Mouse (Mus musculus): Measurements from ENCODE around the gene Arl14ep. TPM values are rescaled to one million over a fixed set of nuclear protein-coding genes. Genes with fewer than 3 reads are reported as not detected.
A peak's percentile ranks its signal among the peaks of the same experiment; 100 is the strongest.

The Arl14ep gene
- total RNA-seq, 1 experiment from 2014 or later = 29.5 TPM

DNA sequence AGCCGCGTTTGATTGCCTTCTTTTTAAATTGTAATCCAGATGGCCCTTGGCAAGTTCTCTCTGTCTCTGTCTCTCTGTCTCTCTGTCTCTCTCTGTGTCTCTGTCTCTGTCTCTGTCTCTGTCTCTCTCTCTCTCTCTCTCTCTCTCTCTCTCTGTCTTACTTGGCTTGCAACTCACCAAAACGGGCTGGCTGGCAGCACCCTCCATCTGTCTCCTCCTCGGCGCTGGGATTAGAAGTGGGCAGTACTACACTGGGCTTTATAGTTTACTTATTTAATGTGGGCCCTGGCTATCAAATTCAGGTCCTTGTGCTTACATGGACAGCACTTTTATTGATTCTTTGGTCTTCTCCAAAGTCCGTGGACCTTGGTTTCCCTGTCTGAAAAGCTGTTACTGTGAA lies 18.1 kb downstream of the Arl14ep start:
- ATAC-seq (replicated peaks; ENCODE audit: low read depth, poor library complexity, severe bottlenecking) = no peak

DNA sequence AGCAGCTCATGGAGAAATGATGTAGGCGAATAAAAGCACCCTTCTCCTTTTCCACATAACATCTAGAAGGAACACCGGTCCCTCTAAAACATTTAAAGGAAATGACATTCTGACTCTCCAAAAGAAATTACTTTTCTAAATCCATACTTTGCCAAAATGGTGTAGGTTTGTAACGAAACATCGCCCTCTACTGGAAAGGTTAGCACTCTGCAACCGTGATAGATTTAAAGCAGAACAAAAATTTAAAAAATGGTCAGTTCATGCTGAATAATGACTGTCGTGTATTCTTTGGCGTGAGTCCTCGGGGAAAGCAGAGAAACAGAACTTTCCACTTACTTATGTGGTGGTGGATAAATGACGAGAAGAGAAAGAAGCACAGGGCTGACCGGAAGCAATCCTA lies 18.6 kb downstream of the Arl14ep start:
- ATAC-seq (replicated peaks; ENCODE audit: low read depth, poor library complexity, severe bottlenecking) = peak; percentile 85

DNA sequence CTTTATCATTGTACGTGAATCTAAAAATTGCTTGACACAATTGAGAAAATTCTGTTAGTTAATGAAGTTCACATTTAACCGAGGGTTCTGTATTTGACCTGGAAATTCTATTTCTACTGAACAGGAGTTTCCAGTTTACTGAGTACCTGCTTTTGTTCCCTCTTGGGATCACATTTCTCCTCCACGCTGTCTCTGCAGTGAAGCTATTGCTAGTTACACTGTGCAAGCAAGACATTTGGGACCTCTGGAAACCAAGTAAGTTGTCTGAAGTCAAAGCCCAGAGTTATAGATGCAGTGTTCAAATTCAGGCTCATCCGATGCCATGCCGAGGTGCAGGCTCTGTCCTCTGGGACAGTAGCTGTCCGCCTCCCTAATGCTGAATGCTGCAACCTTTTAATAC lies 19.2 kb downstream of the Arl14ep start:
- no peak for ATAC-seq (replicated peaks; ENCODE audit: low read depth, poor library complexity, severe bottlenecking)

DNA sequence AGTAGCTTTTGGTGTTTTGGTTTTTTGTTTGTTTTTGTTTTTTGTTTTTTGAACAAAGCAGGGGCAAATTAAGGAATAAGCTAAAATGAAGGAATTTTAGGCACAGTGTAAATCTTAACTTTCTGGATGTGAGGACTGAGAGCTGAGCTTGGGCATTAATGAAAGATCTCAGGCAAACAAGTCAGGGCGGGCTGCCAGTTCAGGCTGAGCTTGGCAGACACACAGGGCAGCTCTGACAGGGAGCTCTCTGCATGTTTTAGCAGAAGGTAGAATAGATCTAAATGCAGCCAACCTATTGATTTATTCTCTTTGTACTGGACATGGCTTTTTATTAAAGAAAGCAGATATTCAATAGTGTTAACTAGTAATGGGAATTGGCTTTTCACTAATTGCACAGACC lies 31.8 kb downstream of the Arl14ep start:
- ATAC-seq (replicated peaks; ENCODE audit: low read depth, poor library complexity, severe bottlenecking) = no peak

DNA sequence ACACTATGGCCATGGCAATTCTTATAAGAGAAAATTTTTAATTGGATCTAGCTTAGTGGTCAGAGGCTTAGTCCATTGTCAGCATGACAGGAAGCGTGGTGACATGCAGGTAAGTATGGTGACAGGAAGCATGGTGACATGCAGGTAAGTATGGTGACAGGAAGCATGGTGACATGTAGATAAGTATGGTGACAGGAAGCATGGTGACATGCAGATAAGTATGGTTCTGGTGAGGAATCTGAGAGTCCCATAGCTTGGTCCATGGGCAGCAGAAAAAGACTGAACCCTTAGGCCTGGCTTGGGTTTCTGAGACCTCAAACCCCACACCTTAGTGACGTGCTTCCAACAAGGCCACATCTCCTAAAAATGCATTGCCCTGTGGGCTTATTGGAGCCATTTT lies 38.5 kb downstream of the Arl14ep start:
- no peak for ATAC-seq (replicated peaks; ENCODE audit: low read depth, poor library complexity, severe bottlenecking)

DNA sequence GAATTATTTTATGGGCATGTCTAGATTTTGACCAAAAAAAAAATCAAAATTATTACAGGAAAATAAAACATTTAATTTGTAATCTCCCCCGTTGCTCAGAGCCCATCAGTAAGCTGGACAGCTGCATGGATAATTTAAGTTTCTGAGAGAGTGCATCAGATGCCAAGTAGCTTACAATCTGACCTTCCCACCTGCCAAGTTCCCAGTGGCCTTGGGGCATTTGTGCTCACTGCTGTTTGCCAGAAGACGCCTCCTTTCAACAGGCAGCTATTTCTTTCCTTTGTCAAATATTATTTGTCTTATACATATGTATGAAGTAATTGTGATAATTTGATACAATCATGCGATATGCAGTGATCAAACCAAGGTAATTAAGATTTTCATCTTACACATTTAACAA lies 44.3 kb downstream of the Arl14ep start:
- no peak for ATAC-seq (replicated peaks; ENCODE audit: low read depth, poor library complexity, severe bottlenecking)

Other genes starting within 250 kb of the Arl14ep start
- not detected in 2 replicates for gene Fshb, start 85.2 kb upstream of the Arl14ep start, total RNA-seq (2017)

Data from common myeloid progenitor, adult 5-6 weeks (primary cell).